Mouse (Mus musculus) G1E-ER4 (cell line): ENCODE measurements around the gene Has1. TPM values are rescaled to one million over a fixed set of nuclear protein-coding genes. Genes with fewer than 3 reads are reported as not detected.

Source experiments
- GATA1 ChIP-seq: IDR thresholded peaks from one replicate; pipeline ENCODE4 v1.8.0; 2012; ENCODE audit warnings: low read length, inconsistent platforms
- polyA plus RNA-seq: library from polyadenylated mRNA; stranded (reverse); fragments of >175 nt; gene quantifications from 2 replicates; pipeline ENCODE4 v1.2.3, GENCODE M21; 2012

Has1 gene
- polyA plus RNA-seq, 1 experiment, result not detected

DNA sequence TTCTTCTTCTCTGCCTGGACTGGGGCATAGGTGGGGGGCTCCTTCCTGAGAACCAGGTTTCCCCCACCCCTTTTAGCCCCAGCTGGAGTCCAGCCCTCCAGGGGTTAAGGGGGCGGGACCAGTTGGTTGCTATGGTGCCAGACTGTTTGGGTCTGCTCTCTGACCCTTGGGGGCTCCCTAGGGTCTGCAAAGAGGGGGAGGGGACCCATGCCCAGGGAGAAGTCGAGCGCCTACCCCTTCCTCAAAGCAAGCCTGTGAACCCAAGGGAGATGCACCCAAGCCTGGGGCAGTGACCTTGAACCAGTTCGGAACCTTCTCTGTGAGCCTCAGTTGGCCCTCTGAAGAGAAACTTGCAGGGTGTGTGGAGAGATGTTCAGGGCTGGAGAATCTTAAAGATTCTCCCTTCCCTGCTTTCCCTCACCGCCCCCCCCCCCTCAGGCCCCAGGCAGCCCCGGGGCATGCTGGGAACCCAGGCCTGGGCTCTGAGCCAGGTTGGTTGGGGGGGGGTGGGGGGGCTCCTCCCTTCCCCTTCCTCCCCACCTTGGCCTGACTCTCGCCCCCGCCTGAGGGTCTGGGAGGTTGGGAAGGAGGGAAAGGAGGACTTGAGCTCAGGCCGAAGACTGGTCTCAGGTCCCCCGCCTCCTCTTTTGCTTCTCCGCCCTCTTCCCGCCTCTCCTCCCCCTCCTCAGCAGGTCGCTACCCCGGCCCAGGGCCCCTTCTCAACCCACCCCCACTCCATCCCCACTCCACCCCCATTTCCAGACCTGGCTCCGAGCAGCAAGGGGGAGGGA, 26.6 kb downstream of the Has1 start:
- TF ChIP-seq GATA1, result no peak

DNA sequence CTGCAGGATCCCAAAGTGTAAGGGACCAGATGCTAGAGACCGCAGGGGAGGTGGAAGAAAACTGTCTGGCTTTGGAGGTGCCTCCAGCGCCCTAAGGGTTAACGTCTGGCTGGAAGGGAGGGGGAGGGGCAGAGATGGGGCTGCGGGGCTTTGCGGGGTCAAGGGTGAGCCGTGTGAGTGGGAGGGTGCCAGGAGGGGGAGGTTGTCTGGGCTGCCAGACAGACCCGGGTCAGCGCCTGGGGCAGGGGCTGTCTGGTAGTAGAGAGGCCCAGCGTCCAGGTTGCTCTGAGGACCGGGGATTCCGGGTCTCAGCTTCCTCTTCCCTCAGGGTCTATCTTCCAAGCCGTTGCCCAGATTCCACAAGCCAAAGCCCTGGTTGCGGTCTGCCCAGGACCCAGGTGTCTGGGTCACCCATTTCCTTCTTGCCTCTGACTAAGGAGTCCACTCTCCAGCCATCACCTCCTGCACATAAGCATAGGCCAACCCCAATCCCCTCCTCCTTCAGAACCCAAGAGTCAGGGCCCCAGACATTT, 27.3 kb downstream of the Has1 start:
- no peak for TF ChIP-seq GATA1

DNA sequence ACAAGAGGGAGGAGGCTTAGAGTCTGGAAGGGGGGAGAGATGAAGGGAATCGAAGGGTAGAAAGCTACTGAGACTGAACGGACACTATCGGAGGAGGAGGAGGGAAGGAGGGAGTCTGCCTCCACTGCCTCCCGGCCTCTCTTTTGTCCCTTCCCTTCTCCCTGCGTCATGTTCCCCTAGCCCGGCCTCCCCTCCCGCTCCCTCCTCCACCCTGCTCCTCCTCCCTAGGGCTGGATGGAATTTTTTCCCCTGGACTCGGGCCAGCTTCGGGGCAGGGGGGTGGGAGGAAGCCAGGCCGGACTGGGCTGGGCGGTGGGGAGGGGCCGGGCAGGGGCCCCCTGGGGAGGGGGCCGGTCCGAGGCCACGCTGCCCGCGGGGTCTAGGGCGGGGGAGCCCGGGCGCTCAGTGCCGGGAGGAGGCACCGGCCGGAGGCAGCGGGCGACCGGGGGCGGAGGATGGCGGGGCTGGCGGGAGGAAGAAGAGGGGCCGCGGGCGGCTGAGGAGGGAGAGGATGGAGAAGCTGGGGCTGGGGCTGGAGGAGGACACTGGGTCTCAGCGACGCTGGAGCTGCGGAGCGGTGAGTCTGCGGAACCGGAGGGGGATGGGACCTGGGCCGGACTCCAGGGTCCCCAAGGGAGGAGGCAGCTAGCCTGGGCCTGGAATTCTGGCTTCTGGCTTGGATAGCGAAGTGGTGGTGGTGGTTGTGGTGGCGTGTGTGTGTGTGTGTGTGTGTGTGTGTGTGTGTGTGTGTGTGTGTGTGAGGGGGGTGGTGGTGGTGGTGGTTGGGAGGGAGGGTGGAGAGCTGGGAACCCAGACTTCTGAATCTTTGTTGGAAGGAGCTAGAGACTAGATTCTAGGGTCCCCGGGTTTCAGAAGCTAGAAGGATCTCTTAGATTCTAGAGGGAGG, 28.0 kb downstream of the Has1 start, which contains the start of gene Spaca6:
Gene Spaca6, plus strand, starts transcription at position 408 of the 907 bp plus-strand sequence.
- TF ChIP-seq GATA1, result no peak

DNA sequence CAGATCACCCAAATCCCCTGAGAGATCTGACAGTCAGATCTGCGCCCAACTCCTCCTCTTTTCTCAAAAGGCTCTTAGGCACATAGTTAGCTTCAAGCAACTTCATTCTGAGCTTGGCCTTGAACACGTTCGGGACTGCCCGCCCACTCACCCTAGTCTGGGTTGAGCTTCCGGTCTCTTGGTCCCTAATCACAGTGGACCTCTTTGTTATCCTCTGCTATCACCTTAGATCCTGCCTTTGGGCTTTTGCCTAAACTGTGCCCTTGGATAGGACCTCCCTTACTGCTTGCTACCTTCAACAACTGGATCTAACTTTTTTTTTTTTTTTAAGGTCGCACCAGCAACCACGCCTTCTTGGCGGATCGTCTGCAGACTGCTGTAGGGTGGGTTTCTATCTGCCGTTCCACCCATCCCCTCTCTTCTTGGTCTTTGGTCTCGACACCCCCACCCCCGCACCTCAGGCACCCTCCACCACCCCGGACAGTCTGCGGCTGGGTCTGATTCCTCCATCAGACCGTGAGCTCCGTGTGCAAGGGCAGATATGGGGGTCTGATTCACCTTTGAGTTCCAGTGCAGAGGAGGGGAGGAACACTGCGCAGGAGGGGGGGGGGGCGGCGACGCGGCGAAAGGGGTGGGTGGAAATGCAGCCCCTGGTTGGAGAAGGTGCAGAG, 28.9 kb downstream of the Has1 start:
- no peak for TF ChIP-seq GATA1

DNA sequence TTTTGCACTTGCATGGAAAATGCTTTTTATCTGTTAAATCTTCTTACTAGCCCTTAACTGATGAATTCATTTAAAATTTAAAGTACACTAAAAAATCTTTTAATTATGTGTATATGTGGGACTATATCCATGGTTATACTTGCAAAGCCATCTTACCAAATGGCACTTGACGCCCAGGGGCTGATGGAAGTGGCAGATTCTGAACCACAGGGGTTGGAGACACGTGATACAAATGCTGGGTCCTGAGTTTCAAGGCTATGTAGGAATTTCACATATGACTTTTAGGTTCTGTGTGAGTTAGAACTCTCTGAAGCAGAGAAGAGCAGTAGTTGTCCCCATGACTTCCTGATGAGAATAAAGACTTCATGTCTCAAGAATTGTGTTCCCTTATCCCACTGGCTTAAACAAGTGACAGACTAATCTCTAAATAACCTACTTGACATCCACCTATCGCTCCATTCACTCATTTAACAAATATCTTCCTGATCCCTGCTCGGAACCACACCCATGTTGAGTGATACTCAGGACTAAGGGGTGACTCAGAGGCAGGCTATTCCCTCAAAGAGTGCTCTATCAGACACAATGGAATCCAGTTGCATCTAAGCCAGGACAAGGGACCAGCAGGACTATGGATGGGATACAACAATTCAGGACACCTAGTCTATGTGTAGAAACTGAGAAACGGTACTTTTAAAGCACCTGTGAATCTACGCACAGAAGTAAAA, 31.2 kb downstream of the Has1 start:
- no peak for TF ChIP-seq GATA1

DNA sequence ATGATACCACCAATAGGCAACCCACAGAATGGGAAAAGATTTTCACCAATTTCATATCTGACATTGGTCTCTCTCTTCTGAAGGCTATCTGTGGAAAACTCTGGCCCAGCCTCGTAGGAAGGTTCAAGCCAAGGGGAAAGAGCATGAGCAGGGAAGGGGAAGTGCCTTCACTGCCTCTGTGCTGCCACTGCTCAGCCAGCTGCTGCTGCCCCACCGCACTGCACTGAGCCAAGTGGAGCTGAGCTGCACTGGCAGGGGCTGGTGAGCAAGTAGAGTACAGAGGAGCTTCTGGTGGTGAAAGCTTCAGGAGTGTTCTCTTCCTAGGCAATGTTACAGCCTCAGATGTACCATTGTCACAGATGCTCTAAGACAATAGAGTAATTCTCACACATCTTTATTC, 59.5 kb downstream of the Has1 start:
- no peak for TF ChIP-seq GATA1

Other genes with a start within 250 kb of the Has1 start
- gene Lnpep, start 230.2 kb downstream of the Has1 start, polyA plus RNA-seq, result 7.8 and 9.1 TPM in 2 replicates
- not detected in 2 replicates for gene Vmn2r90, start 151.5 kb downstream of the Has1 start, polyA plus RNA-seq
- 4.4 and 5.3 TPM in 2 replicates for gene Spaca6, start 28.0 kb downstream of the Has1 start, polyA plus RNA-seq
- not detected in 2 replicates for gene Fpr1, start 28.7 kb upstream of the Has1 start, polyA plus RNA-seq
- gene Fpr2, start 32.6 kb upstream of the Has1 start, polyA plus RNA-seq, result not detected in 2 replicates
- gene Fpr3, start 32.6 kb upstream of the Has1 start, polyA plus RNA-seq, result not detected in 2 replicates
- not detected in 2 replicates for gene Fpr-rs4, start 166.5 kb upstream of the Has1 start, polyA plus RNA-seq
- not detected in 2 replicates for gene Vmn2r124, start 194.2 kb upstream of the Has1 start, polyA plus RNA-seq
- gene Vmn2r91, start 229.8 kb upstream of the Has1 start, polyA plus RNA-seq, result not detected in 2 replicates